Mouse (Mus musculus) cerebellum, adult 8-10 months (tissue): Measurements from ENCODE around the gene Foxl1.
"Not testable (repeated sequence)": the region's sequence is repeated elsewhere in the genome, so short reads cannot be mapped to it uniquely, and the experiment has no call there.

ENCODE experiments used
- DNase-seq: peaks from one replicate; pipeline ENCODE4 v3.0.0; 2022

Gene Foxl1

GRCm38 (mm10) chr8:121125311-121125876 lies 2.3 kb upstream of the Foxl1 start:
- no peak for DNase-seq

- DNase-seq, result no peak
Observed at GRCm38 (mm10) chr8:121126191-121126590, 1.5 kb upstream of the Foxl1 start.

DNA sequence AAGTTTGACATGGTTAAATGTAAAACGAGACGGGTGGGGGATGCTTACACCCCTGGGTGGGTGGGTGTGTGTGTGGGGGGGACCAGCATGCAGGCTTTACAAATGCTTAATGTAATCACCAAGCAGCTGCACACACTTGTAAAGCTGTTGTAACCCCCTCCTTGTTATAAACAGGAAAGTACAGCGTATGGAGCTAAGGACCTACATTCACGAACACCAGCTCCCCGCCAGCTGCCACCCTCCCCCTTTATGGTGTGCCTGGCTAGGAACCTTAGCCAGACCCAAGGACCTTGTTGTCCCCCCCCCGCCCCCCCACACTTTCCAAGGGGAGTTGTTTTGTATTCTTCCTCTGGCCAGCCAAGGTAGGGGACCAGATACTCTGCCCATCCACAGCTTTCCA lies 1.0 kb upstream of the Foxl1 start:
- DNase-seq, result no peak

- DNase-seq, result no peak
Observed at GRCm38 (mm10) chr8:121127291-121127701, 444 bp upstream of the Foxl1 start.

GRCm38 (mm10) chr8:121128531-121129264 lies 958 bp downstream of the Foxl1 start:
- DNase-seq, result no peak

DNA sequence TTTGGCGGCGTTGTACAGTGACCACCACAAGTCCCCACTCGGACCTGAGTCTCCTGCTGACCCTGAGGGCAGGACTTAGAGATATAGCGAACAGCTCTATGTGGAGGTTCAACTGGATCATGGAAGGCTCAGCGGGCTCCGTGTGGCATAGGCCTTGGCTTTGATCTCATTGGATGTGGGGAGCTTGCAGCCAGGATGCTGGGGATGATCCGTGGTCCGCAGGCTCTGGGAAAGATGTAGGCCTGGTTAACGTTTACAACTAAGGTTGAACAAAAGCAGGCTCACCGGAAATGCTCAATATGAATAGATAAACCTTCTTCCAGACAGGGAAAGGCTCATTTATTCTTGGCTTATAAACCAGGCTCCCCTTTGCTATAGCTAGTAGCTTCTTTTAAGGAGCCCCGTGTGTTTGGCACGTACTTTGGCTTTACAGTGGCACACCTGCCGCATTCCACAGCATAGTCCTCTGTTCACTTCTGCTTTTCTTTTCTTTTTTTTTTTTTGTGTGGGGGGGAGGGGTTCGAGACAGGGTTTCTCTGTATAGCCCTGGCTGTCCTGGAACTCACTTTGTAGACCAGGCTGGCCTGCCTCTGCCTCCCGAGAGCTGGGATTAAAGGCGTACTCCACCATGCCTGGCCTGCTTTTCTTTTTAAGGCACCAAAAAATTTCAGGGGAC lies 1.7 kb downstream of the Foxl1 start:
- DNase-seq, result no peak

GRCm38 (mm10) chr8:121130522-121130921 lies 2.8 kb downstream of the Foxl1 start:
- no peak for DNase-seq

- no peak for DNase-seq
Observed at GRCm38 (mm10) chr8:121132961-121133513, 5.3 kb downstream of the Foxl1 start.

DNA sequence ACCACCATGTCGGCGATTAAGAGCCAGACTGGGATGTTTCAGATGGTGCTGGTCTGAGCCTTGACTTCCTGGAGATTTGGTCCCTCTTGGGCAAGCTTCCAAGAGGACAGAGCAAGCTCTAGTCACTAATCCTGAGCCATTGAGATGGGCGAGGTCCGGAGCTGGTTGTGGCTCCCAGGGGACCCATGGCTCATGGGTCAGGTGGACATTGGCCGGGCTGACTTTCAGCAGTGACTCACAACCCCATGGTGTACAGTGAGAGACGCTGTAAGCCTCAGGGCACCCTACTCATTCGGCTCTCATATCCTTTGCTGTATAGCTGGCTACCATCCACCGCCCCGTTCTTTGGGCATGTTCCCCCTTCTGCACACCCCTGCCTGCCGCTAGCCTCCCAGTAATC lies 6.4 kb downstream of the Foxl1 start:
- DNase-seq, result no peak

DNA sequence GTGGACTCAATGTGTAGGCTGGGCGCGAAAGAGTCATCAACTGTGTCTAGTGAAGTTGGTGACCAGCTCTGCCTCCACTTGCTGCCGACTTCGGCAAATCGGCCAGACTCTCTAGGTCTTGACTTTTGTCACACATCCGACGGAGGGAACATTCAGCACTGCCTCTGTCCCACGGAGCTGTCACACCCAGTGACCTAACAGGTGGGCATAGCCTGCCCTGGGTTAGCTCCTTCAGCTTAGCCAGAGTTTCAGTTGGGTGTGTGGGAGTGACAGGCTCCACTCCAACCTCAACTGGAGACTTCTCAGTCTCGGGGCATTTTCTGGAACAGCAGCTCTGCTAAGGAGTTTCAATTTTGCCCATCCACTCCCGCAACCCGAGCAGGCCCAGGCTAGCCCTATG lies 6.8 kb downstream of the Foxl1 start:
- DNase-seq, result no peak

- no peak for DNase-seq
Observed at GRCm38 (mm10) chr8:121136856-121137255, 9.1 kb downstream of the Foxl1 start.

DNA sequence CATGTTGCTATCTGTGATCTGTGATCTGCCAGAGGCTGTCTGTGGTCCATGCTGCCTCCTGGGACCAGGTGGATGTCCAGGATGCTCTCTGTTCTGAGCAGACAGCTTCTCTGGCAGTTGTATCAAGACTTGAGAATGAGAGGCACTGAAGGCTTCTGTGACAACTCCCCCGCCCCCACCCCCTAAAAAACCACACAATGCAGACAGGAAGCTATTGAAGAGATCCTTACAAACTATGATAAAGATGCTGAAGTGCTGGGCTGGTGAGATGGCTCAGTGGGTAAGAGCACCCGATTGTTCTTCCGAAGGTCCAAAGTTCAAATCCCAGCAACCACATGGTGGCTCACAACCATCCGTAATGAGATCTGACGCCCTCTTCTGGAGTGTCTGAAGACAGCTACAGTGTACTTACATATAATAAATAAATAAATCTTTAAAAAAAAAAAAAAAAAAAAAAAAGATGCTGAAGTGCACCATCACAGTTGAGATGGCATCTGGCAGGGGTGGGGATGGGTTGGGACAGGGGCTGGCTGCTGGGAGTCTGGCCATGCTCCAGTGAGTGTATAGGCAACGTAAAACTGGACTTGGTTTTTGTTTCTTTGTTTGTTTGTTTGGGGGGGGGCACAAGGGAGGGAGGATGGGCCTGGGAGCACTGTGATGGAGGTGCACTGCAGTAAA lies 17.9 kb downstream of the Foxl1 start:
- DNase-seq, result not testable (repeated sequence)

- DNase-seq, result no peak
Observed at GRCm38 (mm10) chr8:121148573-121149083, 20.9 kb downstream of the Foxl1 start.

GRCm38 (mm10) chr8:121152394-121152793 lies 24.7 kb downstream of the Foxl1 start:
- DNase-seq, result no peak

DNA sequence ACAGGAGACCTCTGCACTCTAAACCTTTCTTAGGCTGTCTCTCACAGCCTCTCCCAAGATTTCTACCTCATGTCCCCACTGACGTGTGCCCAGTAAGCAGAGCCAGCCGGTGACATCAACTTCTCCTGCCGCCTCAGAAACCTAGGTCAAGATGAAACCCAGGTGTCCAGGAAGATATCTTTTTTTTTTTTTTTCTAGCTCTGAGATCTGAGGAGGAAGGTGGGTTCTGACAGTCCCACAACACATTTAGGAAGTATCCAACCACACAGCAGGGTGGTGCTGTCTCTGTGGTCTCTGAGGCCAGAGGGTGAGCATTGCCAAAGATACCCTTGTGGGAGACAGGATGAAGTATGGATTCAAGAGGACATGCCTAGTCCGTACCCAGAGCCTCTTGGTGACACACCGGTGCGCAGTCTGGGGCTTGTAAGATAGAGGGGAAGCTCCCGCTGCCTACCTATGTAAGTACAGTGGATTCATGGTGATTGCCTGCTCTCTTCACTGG lies 29.3 kb downstream of the Foxl1 start:
- no peak for DNase-seq

GRCm38 (mm10) chr8:121158812-121159211 lies 31.1 kb downstream of the Foxl1 start:
- no peak for DNase-seq

GRCm38 (mm10) chr8:121161437-121161836 lies 33.7 kb downstream of the Foxl1 start:
- DNase-seq, result no peak

- DNase-seq, result no peak
Observed at GRCm38 (mm10) chr8:121162413-121162812, 34.7 kb downstream of the Foxl1 start.

DNA sequence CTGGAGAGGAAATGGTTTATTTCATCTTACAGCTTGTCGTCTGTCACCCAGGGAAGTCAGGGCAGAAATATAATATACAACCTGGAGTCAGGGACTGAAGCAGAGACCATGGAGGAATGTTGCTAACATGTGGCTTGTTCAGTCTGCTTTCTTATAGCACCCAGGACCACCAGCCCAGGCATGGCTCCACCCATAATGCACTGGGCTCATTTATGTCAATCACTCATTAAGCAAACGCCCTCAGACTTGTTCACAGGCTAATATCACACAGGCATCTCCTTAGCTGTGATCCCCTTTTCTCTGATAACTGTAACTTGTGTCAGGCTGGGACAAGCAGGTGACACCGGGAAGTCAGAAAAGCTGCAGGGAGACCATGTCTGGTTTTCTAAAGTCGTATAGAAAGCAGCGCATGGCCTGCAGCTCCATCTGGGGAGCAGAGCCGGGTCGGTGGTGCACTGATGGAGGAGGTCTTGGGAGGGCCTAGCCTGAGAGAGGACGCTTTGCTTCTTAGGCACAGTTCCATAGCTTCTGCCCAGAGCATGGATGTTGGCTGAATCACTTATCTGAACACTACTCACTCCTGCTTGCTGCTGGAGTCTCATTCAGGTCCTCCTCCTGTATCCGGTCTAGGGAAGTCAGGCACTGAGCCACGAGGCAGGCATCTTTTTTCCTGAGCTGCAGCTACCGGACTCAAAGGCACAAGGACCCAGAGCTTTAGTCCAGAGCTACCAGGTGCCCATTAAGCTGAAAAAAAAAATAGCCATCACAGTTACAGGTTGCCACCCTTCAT lies 35.4 kb downstream of the Foxl1 start:
- DNase-seq, result no peak

DNA sequence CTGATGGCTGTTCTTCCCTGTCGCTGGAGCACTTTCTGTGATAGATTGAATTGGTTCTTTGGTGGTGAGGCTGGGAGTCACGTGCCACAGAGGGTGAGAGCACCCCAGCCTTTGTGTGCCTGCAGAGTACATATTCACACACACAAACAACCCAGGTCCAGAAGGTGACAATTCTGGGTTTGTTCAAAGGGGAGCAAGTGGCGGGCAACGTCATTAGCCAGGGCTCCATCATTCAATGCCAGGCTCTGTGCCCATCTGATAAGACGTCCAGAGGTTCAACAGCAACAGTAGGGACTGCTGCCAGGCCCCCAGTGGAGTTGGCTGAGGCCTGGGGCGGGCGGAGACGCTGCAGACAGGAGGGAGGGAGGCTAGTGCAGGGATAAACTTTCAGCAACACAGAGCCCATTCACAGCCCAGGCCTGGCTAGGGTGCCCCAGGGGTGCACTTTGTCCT lies 36.3 kb downstream of the Foxl1 start:
- no peak for DNase-seq

DNA sequence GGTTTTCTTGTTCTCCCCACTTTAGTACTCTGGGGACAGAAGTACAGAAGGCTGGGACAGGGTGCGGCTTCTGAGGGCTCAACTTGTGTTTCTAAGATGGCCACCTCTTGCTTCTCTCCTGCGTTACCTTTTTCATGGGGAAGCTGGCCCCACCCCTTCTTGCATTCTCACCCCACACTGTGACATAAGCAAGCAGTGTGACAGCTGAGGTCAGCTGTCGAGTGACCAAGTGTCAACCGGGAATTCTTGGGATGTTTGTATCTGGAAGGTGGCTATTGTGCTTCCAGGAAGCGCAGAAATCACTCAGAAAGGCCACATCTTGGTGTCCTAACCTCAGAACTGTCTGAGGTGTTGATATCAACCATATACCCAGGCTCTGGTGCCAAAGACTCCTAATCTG lies 40.3 kb downstream of the Foxl1 start:
- DNase-seq, result no peak

- no peak for DNase-seq
Observed at GRCm38 (mm10) chr8:121170116-121170515, 42.4 kb downstream of the Foxl1 start.
